Mouse (Mus musculus) liver, embryonic 12.5 days (tissue): Measurements from ENCODE around the gene Gm8094. TPM values are rescaled to one million over a fixed set of nuclear protein-coding genes. Genes with fewer than 3 reads are reported as not detected.
"Not testable (repeated sequence)": the region's sequence is repeated elsewhere in the genome, so short reads cannot be mapped to it uniquely, and the experiment has no call there.

Experiments used
- ATAC-seq: fragments of 200-750 bp; cut with Nextera tagmentation; 2 replicates; pipeline ENCODE4 v1.8.0; 2017; ENCODE audit warnings: moderate number of reproducible peaks, mild to moderate bottlenecking, moderate library complexity
- H3K27ac ChIP-seq: fragments of 300-500 bp; sonication (generic); 2 replicates; pipeline ENCODE4 v1.5.1; 2016; ENCODE audit warnings: mild to moderate bottlenecking
- H3K27me3 ChIP-seq: fragments of 300-500 bp; sonication (generic); replicated peaks from 2 replicates; pipeline ENCODE4 v1.6.1; 2016; ENCODE audit warnings: mild to moderate bottlenecking, moderate library complexity
- H3K36me3 ChIP-seq: fragments of 300-500 bp; sonication (generic); 2 replicates; pipeline ENCODE4 v1.6.1; 2016; ENCODE audit warnings: mild to moderate bottlenecking, moderate library complexity
- H3K4me1 ChIP-seq: fragments of 300-500 bp; sonication (generic); 2 replicates; pipeline ENCODE4 v1.6.1; 2016
- H3K4me2 ChIP-seq: fragments of 300-500 bp; sonication (generic); 2 replicates; pipeline ENCODE4 v1.6.1; 2016; ENCODE audit warnings: mild to moderate bottlenecking, moderate library complexity
- H3K4me3 ChIP-seq: fragments of 300-500 bp; sonication (generic); 2 replicates; pipeline ENCODE4 v1.5.1; 2016; ENCODE audit warnings: mild to moderate bottlenecking, moderate library complexity
- H3K9ac ChIP-seq: fragments of 300-500 bp; sonication (generic); 2 replicates; pipeline ENCODE4 v1.6.1; 2016; ENCODE audit warnings: mild to moderate bottlenecking, moderate library complexity
- H3K9me3 ChIP-seq: fragments of 300-500 bp; sonication (generic); replicated peaks from 2 replicates; pipeline ENCODE4 v1.6.1; 2016; ENCODE audit warnings: mild to moderate bottlenecking, moderate library complexity
- WGBS: fragments of 180-500 bp; shearing (Covaris S2); methylation state at CpG from one replicate; pipeline ENCODE4 v1.1.7; 2016; ENCODE audit not compliant: insufficient replicate concordance; 5-methylcytosine and 5-hydroxymethylcytosine counted together
- polyA plus RNA-seq: library from polyadenylated mRNA; unstranded; fragments of >200 nt; fragmentation: Nextera tagmentation; extraction: Ambion mirVana; gene quantifications from 2 replicates; pipeline ENCODE4 v1.2.1, GENCODE M21; 2016

Gene Gm8094
- not detected in 2 replicates for polyA plus RNA-seq

DNA sequence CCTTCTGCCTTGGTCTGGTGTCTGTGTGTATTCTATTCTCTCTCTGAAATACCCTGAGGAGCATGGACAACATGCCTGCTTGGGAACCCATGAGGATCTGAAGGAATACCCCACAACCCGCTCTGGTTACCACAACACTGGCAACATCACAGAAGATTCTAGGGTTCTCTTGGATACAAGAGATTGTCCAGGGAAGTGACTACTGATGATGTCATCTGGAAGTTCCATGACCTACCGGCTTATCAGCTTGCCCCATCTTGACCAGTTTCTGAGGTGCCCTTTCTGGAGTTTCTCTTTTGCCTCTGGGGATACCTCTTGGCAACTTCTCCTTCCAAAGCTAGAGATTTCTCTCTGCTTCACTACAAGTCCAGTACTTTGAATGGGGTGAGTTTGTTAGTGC lies at the start of gene Gm8094:
TSS of gene Gm8094 (minus strand) at position 101 of the 400 bp plus-strand sequence.
- not testable (repeated sequence) for H3K9ac ChIP-seq, H3K4me2 ChIP-seq, H3K27ac ChIP-seq, H3K27me3 ChIP-seq, H3K36me3 ChIP-seq, ATAC-seq, H3K4me3 ChIP-seq, H3K4me1 ChIP-seq, H3K9me3 ChIP-seq
- WGBS = 69% methylated on average over 2 of the region's 2 CpGs

DNA sequence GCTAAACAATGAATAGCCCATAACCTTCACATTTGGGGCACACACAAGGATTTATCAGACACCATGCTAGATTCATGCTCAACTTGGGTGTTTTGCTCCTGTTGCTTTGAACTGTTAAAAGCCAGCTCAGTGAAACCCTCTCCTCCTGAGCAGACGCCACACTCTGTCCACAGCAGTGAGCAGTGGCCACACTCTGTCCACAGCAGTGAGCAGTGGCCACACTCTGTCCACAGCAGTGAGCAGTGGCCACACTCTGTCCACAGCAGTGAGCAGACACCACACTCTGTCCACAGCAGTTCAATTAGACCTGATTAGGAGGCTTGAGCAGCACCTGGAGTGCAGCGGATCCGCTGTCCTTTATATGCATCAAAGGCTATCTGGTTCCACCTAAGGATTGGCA lies 43.2 kb upstream of the Gm8094 start:
- not testable (repeated sequence) for H3K9ac ChIP-seq, ATAC-seq, H3K27me3 ChIP-seq, H3K27ac ChIP-seq, H3K4me1 ChIP-seq, H3K4me2 ChIP-seq, H3K36me3 ChIP-seq, H3K4me3 ChIP-seq, H3K9me3 ChIP-seq
- 87% methylated on average over 2 of the region's 3 CpGs for WGBS

GRCm38 (mm10) chr14:43100301-43100700 lies 23.9 kb upstream of the Gm8094 start, which contains the start of gene Gm8104:
Gene Gm8104, plus strand, starts transcription at chr14:43100601.
- WGBS = 49% methylated on average over 3 of the region's 3 CpGs
- not testable (repeated sequence) for ATAC-seq, H3K9ac ChIP-seq, H3K4me3 ChIP-seq, H3K4me2 ChIP-seq, H3K4me1 ChIP-seq, H3K36me3 ChIP-seq, H3K9me3 ChIP-seq, H3K27ac ChIP-seq, H3K27me3 ChIP-seq

DNA sequence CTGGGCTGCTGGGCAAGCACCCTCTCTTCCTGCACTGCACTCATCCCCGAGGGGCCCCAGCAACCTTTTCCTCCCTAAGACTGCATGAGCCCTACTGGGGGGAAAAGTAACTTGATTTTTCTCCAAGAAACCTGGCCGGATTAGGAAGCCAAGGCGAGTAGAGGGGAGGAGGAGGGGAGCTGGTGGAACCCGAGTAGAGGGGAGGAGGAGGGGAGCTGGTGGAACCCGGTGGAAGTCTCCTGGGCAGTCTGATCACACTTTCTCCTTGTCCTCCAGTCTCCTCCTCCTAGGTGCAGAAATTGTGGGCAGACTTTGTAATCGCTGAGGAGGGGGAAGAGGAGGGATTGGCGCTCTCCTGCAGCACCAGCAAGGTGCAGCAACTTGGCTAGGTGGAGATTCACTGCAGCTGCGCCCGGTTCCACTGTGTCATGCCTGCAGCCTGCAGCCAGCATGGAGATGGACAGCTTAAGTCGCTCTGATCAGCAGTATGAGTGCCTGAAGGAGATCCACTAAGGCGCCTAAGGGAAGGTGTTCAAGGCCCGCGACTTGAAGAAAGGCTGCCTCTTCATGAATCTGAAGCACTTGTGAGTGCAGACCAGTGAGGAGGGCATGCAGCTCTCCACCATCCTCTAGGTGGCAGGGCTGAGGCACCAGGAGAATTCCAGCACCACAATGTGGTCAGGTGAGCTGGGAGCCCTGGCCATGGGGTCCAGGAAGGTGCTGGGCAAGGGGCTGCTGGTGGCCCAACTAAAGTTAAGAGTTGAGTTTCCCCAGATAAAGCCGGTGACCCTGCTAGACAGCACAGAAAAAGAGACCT lies 12.9 kb upstream of the Gm8094 start:
- not testable (repeated sequence) for H3K4me1 ChIP-seq, H3K9ac ChIP-seq, H3K27ac ChIP-seq, H3K36me3 ChIP-seq, H3K9me3 ChIP-seq, H3K4me3 ChIP-seq, H3K27me3 ChIP-seq, ATAC-seq, H3K4me2 ChIP-seq
- 13% methylated on average over 1 of the region's 14 CpGs for WGBS

- not testable (repeated sequence) for H3K9ac ChIP-seq, H3K36me3 ChIP-seq, H3K27ac ChIP-seq
Measured at GRCm38 (mm10) chr14:43084936-43085730, 8.7 kb upstream of the Gm8094 start.

GRCm38 (mm10) chr14:43060179-43060578 lies 16.3 kb downstream of the Gm8094 start:
- WGBS = 57% methylated on average over 4 of the region's 4 CpGs
- H3K4me2 ChIP-seq, H3K27ac ChIP-seq, H3K4me3 ChIP-seq, H3K27me3 ChIP-seq, H3K9ac ChIP-seq, ATAC-seq, H3K4me1 ChIP-seq, H3K36me3 ChIP-seq, H3K9me3 ChIP-seq: not testable (repeated sequence)

More at GRCm38 (mm10) chr14:43084936-43085730, 8.7 kb upstream of the Gm8094 start:
- not testable (repeated sequence) for H3K9me3 ChIP-seq, ATAC-seq, H3K4me1 ChIP-seq, H3K4me3 ChIP-seq, H3K4me2 ChIP-seq, H3K27me3 ChIP-seq
- 67% methylated on average over 1 of the region's 1 CpGs for WGBS

DNA sequence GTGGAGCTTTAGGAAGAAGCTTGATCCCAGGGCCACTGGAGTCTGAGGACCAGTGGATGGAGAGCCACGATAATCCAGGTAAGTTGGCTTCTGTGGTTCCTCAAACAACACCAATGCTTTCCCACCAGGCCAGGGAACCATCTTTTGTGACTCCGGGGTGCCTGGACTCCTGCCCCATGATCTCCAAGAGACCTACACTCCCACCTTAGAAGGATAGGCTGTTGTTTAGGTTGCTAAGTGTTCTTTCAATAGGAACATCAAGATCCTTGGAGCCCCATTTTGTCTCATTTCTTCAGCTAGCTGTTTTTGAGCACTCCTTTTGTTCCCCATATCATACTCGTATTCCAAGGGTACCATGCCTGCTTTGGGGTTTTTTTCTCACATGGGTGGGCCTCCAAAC lies 18.4 kb downstream of the Gm8094 start:
- not testable (repeated sequence) for H3K4me3 ChIP-seq

More for the DNA sequence above, 18.4 kb downstream of the Gm8094 start:
- not testable (repeated sequence) for ATAC-seq, H3K4me1 ChIP-seq, H3K9ac ChIP-seq, H3K36me3 ChIP-seq, H3K27me3 ChIP-seq, H3K4me2 ChIP-seq, H3K9me3 ChIP-seq, H3K27ac ChIP-seq
- WGBS = 63% methylated on average over 3 of the region's 3 CpGs

Other genes with a start within 250 kb of the Gm8094 start
- not detected in 2 replicates for gene Gm21977, start 223.2 kb downstream of the Gm8094 start, polyA plus RNA-seq
- not detected in 2 replicates for gene Gm8082, start 83.0 kb downstream of the Gm8094 start, polyA plus RNA-seq
- gene Gm10376, start 61.0 kb downstream of the Gm8094 start, polyA plus RNA-seq = not detected in 2 replicates
- gene Gm8104, start 24.0 kb upstream of the Gm8094 start, polyA plus RNA-seq = not detected in 2 replicates
- gene Gm7233, start 103.2 kb upstream of the Gm8094 start, polyA plus RNA-seq = not detected in 2 replicates
- gene Gm8122, start 158.7 kb upstream of the Gm8094 start, polyA plus RNA-seq = not detected in 2 replicates
- gene Gm8126, start 182.0 kb upstream of the Gm8094 start, polyA plus RNA-seq = not detected in 2 replicates
- gene Gm9732, start 198.4 kb upstream of the Gm8094 start, polyA plus RNA-seq = not detected in 2 replicates
- not detected in 2 replicates for gene Gm8127, start 217.2 kb upstream of the Gm8094 start, polyA plus RNA-seq